Mouse (Mus musculus) midbrain, embryonic 14.5 days (tissue): ENCODE results near the gene Amhr2. TPM values are rescaled to one million over a fixed set of nuclear protein-coding genes. Genes with fewer than 3 reads are reported as not detected.

Experiments used
- ATAC-seq: fragments of 200-750 bp; cut with Nextera tagmentation; 2 replicates; pipeline ENCODE4 v1.8.0; 2017; ENCODE audit warnings: moderate number of reproducible peaks, moderate library complexity; ENCODE audit not compliant: low FRiP score, low TSS enrichment
- DNase-seq: peaks from one replicate; pipeline ENCODE4 v3.0.0-alpha.2; 2015
- H3K27ac ChIP-seq: fragments of 300-500 bp; sonication (generic); replicated peaks from 2 replicates; pipeline ENCODE4 v1.5.1; 2014; ENCODE audit warnings: mild to moderate bottlenecking, low read depth, low read length, moderate library complexity
- H3K27me3 ChIP-seq: fragments of 300-500 bp; sonication (generic); 2 replicates; pipeline ENCODE4 v1.6.1; 2014; ENCODE audit warnings: low read length, control low read depth, mixed read lengths; ENCODE audit not compliant: control insufficient read depth, insufficient read depth
- H3K36me3 ChIP-seq: fragments of 300-500 bp; sonication (generic); 2 replicates; pipeline ENCODE4 v1.6.1; 2014; ENCODE audit warnings: low read length, control low read depth; ENCODE audit not compliant: control insufficient read depth, insufficient read depth
- H3K4me1 ChIP-seq: fragments of 300-500 bp; sonication (generic); 2 replicates; pipeline ENCODE4 v1.6.1; 2014; ENCODE audit warnings: mild to moderate bottlenecking, antibody characterized with exemption, low read length, control low read depth; ENCODE audit not compliant: control insufficient read depth, insufficient read depth
- H3K4me2 ChIP-seq: fragments of 300-500 bp; sonication (generic); 2 replicates; pipeline ENCODE4 v1.6.1; 2014; ENCODE audit warnings: mild to moderate bottlenecking, low read length, moderate library complexity
- H3K4me3 ChIP-seq: fragments of 300-500 bp; sonication (generic); replicated peaks from 2 replicates; pipeline ENCODE4 v1.5.1; 2014; ENCODE audit warnings: low read depth, low read length
- H3K9ac ChIP-seq: fragments of 300-500 bp; sonication (generic); replicated peaks from 2 replicates; pipeline ENCODE4 v1.6.1; 2014; ENCODE audit warnings: mild to moderate bottlenecking, low read length, moderate library complexity
- H3K9me3 ChIP-seq: fragments of 300-500 bp; sonication (generic); 2 replicates; pipeline ENCODE4 v1.6.1; 2016; ENCODE audit warnings: low read length, control low read depth, mixed read lengths; ENCODE audit not compliant: control insufficient read depth
- WGBS: fragments of 180-500 bp; shearing (Covaris S2); extraction: QIAGEN DNeasy Blood & Tissue Kit; methylation state at CpG from one replicate; pipeline ENCODE4 v1.1.7; 2014; 5-methylcytosine and 5-hydroxymethylcytosine counted together
- polyA plus RNA-seq: library from polyadenylated mRNA; unstranded; fragments of >200 nt; fragmentation: Nextera tagmentation; extraction: Ambion mirVana; gene quantifications from 2 replicates; pipeline ENCODE4 v1.2.1, GENCODE M21; 2014

Gene Amhr2
- polyA plus RNA-seq, 1 experiment from 2014 or later = 0.39 TPM

- ATAC-seq = 0 out of 2 replicates have a peak, but pooled peaks have one; percentile 0
- WGBS = under 1% methylated on average over 35 of the region's 69 CpGs
- H3K9me3 ChIP-seq = peaks cover 3% of the 10 kb centered on the region; the same call in 1 of the 2 replicates
- peaks cover 33% of the 10 kb centered on the region for H3K36me3 ChIP-seq
- H3K4me2 ChIP-seq = peak overlapping the region; percentile 62
- peak; percentile 74 for DNase-seq
- H3K4me3 ChIP-seq = peak overlapping the region; percentile 79
- H3K9ac ChIP-seq = peak overlapping the region; percentile 87
- no peaks in the 10 kb centered on the region for H3K27me3 ChIP-seq
- H3K27ac ChIP-seq = peak overlapping the region; percentile 83
- H3K4me1 ChIP-seq = peaks cover 28% of the 10 kb centered on the region
Observed at GRCm38 (mm10) chr15:102406196-102406911, 38.8 kb upstream of the Amhr2 start.

- Histone ChIP-seq H3K4me1 (peaks cover 32% of the 10 kb centered on the region), H3K9me3 (peaks cover 3% of the 10 kb centered on the region; the same call in 1 of the 2 replicates), H3K36me3 (peaks cover 38% of the 10 kb centered on the region), H3K4me3 (peak overlapping the region; percentile 79), H3K9ac (peak overlapping the region; percentile 87), H3K4me2 (peak overlapping the region; percentile 62), H3K27ac (peak overlapping the region; percentile 83), H3K27me3 (no peaks in the 10 kb centered on the region)
- DNase-seq (no peak), ATAC-seq (no peak)
- 28% methylated on average over 3 of the region's 3 CpGs for WGBS
Observed at GRCm38 (mm10) chr15:102406912-102407580, 38.1 kb upstream of the Amhr2 start.

GRCm38 (mm10) chr15:102407681-102408557 lies 37.2 kb upstream of the Amhr2 start:
- Histone ChIP-seq H3K4me3 (no peak overlapping the region), H3K36me3 (peaks cover 46% of the 10 kb centered on the region), H3K4me1 (peaks cover 32% of the 10 kb centered on the region), H3K4me2 (peak overlapping the region; percentile 62), H3K9me3 (peaks cover 3% of the 10 kb centered on the region; the same call in 1 of the 2 replicates), H3K9ac (no peak overlapping the region), H3K27me3 (no peaks in the 10 kb centered on the region), H3K27ac (no peak overlapping the region)
- WGBS = 94% methylated on average over 10 of the region's 10 CpGs
- DNase-seq (no peak), ATAC-seq (no peak)

- no peak for DNase-seq
- Histone ChIP-seq H3K4me3 (no peak overlapping the region), H3K36me3 (peaks cover 51% of the 10 kb centered on the region), H3K9me3 (peaks cover 3% of the 10 kb centered on the region; the same call in 1 of the 2 replicates), H3K27ac (no peak overlapping the region), H3K4me1 (peaks cover 32% of the 10 kb centered on the region), H3K9ac (peak overlapping the region; percentile 12; the same call in 1 of the 2 replicates), H3K4me2 (0 out of 2 replicates have a peak overlapping the region, but pooled peaks have one; percentile 12), H3K27me3 (no peaks in the 10 kb centered on the region)
- 89% methylated on average over 2 of the region's 2 CpGs for WGBS
- no peak for ATAC-seq
Observed at GRCm38 (mm10) chr15:102408558-102409130, 36.5 kb upstream of the Amhr2 start.

- H3K4me2 ChIP-seq = peak overlapping the region; percentile 37
- DNase-seq (no peak), ATAC-seq (no peak)
- H3K36me3 ChIP-seq = peaks cover 51% of the 10 kb centered on the region
- H3K4me3 ChIP-seq = no peak overlapping the region
- 97% methylated on average over 3 of the region's 3 CpGs for WGBS
- peaks cover 32% of the 10 kb centered on the region for H3K4me1 ChIP-seq
- no peaks in the 10 kb centered on the region for H3K27me3 ChIP-seq
- H3K9me3 ChIP-seq = peaks cover 3% of the 10 kb centered on the region; the same call in 1 of the 2 replicates
- no peak overlapping the region for H3K27ac ChIP-seq
- H3K9ac ChIP-seq = peak overlapping the region; percentile 12; the same call in 1 of the 2 replicates
Observed at GRCm38 (mm10) chr15:102409286-102409685, 35.9 kb upstream of the Amhr2 start.

- no peak overlapping the region for H3K27ac ChIP-seq
- H3K36me3 ChIP-seq = peaks cover 51% of the 10 kb centered on the region
- peak overlapping the region; percentile 37 for H3K4me2 ChIP-seq
- 96% methylated on average over 1 of the region's 1 CpGs for WGBS
- ATAC-seq = no peak
- no peaks in the 10 kb centered on the region for H3K27me3 ChIP-seq
- no peak overlapping the region for H3K9ac ChIP-seq
- H3K4me3 ChIP-seq = no peak overlapping the region
- peaks cover 3% of the 10 kb centered on the region; the same call in 1 of the 2 replicates for H3K9me3 ChIP-seq
- no peak for DNase-seq
- H3K4me1 ChIP-seq = peaks cover 32% of the 10 kb centered on the region
Observed at GRCm38 (mm10) chr15:102411077-102411476, 34.1 kb upstream of the Amhr2 start.

- DNase-seq (no peak), ATAC-seq (no peak)
- peaks cover 3% of the 10 kb centered on the region; the same call in 1 of the 2 replicates for H3K9me3 ChIP-seq
- H3K27me3 ChIP-seq = no peaks in the 10 kb centered on the region
- no peak overlapping the region for H3K4me2 ChIP-seq
- no peak overlapping the region for H3K4me3 ChIP-seq
- no peak overlapping the region for H3K9ac ChIP-seq
- H3K36me3 ChIP-seq = peaks cover 46% of the 10 kb centered on the region
- peaks cover 27% of the 10 kb centered on the region for H3K4me1 ChIP-seq
- H3K27ac ChIP-seq = no peak overlapping the region
Observed at GRCm38 (mm10) chr15:102413687-102414086, 31.5 kb upstream of the Amhr2 start.

- Histone ChIP-seq H3K4me2 (no peak overlapping the region), H3K4me3 (no peak overlapping the region), H3K9ac (no peak overlapping the region), H3K27me3 (no peaks in the 10 kb centered on the region), H3K9me3 (no peaks in the 10 kb centered on the region), H3K27ac (no peak overlapping the region), H3K36me3 (peaks cover 12% of the 10 kb centered on the region), H3K4me1 (no peaks in the 10 kb centered on the region)
- ATAC-seq = no peak
- DNase-seq = no peak
- 92% methylated on average over 2 of the region's 2 CpGs for WGBS
Observed at GRCm38 (mm10) chr15:102417524-102417923, 27.6 kb upstream of the Amhr2 start.
